Mouse (Mus musculus): ENCODE data around the gene Plpp3. TPM values are rescaled to one million over a fixed set of nuclear protein-coding genes. Genes with fewer than 3 reads are reported as not detected.

Plpp3 gene
- polyA plus RNA-seq, 1 experiment from 2014 or later: 6.5 TPM

DNA sequence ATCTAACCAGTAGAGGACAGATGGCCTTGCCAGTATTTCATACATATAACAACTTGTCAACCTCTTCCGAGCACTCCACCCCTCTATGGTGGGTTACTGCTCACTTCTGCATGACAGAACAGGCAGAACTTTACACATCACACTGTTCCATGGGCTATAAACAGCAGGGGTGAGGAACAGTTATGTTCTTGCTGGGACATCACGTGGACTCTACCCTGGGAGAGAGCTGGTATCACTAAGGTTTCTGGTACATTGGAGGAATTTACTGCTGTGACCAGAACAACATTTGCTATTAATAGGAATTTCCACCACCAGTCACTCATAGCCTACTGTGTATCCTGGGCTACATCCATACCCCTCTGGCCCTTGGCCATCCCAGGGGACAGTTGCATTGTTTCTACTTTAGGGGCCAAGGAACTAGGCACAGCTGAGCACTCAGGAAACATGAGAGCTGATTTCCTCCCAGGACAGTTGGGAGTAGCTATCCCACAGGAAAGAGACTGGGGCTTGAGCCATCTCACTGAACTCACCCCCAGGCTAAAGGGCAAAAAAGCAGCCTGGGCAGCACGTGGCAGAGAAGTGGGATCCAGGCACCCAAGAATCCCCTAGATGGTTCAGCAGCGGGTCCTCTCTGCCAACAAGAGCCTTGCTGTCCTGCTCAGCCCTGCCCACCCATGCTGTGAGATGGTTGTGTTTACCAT, 23.6 kb upstream of the Plpp3 start:
- 92% methylated on average over 4 of the region's 4 CpGs for whole genome bisulfite sequencing (ENCODE audit: missing documents)
- Histone ChIP-seq H3K79me2 (ENCODE audit: inconsistent target) (no peaks in the 10 kb centered on the region), H3K27ac (no peak overlapping the region), H3K36me3 (ENCODE audit: inconsistent target) (no peaks in the 10 kb centered on the region), H3K4me3 (ENCODE audit: inconsistent target) (no peak overlapping the region)

DNA sequence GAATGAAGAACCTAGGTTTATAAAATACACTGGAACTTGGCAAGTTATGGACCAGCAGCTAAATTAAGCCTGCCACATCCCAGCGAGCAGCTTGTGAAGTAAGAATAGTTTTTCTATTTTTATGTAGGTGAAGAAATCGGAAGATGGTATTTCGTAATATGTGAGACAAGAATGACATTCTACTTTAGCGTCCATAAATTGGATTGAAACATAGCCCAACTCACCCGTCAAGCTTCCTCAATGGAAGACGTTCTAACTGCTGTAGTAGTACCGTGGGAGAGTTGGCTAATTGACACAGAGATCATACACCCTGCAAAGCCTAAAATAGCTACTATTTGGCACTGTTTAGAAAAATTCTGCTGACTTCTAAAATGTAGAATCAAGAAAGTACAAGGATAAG, 7.7 kb upstream of the Plpp3 start:
- Histone ChIP-seq H3K4me3 (ENCODE audit: inconsistent target) (no peak overlapping the region), H3K79me2 (ENCODE audit: inconsistent target) (no peaks in the 10 kb centered on the region), H3K27ac (no peak overlapping the region), H3K36me3 (ENCODE audit: inconsistent target) (no peaks in the 10 kb centered on the region)
- WGBS (ENCODE audit: missing documents): 3% methylated on average over 7 of the region's 7 CpGs

DNA sequence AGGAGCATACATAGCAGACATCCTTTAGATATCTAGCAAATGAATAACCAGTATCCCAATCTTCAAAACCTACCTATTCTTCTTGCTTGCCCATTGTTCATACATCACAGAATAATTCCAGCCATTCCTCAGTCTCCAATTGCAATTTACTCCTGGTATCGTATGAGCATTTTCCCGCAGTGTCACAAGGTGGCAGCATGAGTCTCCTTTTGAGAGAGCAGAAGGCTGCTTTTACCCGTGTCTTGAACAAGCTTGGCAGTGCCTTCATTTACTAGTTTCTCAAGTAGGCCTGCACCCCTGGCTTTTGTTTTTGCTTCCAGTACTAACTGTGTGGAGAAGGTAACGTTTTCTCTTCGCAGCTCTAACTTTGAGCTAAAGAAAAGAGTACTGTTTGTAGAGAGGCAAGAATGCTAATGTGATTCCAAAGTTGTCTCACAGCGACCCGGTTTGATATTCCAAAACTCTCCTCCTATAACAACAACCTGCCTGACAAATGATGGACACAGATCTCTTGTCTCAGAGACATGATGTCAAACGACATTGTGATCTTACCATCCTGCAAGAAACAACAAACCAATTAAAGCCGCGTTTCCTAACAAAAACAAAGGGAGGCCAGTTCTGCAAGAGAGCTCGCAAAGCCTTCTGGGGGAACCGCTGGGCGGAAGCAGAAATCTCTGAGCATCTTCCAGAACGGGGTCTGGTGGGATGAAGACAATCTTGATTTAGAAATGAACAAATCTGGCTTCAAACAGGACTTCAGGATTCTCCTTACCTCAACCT, 5.0 kb upstream of the Plpp3 start:
- no peaks in the 10 kb centered on the region for H3K36me3 ChIP-seq (ENCODE audit: inconsistent target)
- no peak overlapping the region for H3K4me3 ChIP-seq (ENCODE audit: inconsistent target)
- H3K79me2 ChIP-seq (ENCODE audit: inconsistent target): no peaks in the 10 kb centered on the region
- WGBS (ENCODE audit: missing documents): 52% methylated on average over 14 of the region's 14 CpGs
- H3K27ac ChIP-seq: no peak overlapping the region

DNA sequence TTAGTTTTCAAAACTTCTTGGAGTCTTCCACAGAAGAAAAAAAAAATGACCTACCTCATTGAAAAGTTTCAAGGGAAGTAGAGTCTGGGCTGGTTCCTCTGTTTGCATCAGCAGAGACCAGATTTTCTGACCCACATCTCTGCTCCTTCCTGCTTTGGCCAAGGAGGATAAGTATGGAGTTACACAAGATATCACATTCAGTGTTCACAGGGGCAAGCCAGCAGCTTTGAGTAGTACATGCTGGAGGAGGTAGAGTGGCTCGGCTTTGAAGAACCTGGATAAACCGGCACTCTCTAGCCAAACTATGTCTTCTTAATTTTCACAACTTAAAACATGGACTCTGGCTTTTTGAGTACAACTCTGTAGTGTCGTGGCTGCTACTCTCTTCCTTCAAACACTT, 3.9 kb upstream of the Plpp3 start:
- Histone ChIP-seq H3K27ac (no peak overlapping the region), H3K4me3 (ENCODE audit: inconsistent target) (no peak overlapping the region), H3K79me2 (ENCODE audit: inconsistent target) (no peaks in the 10 kb centered on the region), H3K36me3 (ENCODE audit: inconsistent target) (no peaks in the 10 kb centered on the region)
- WGBS (ENCODE audit: missing documents): 89% methylated on average over 2 of the region's 3 CpGs

DNA sequence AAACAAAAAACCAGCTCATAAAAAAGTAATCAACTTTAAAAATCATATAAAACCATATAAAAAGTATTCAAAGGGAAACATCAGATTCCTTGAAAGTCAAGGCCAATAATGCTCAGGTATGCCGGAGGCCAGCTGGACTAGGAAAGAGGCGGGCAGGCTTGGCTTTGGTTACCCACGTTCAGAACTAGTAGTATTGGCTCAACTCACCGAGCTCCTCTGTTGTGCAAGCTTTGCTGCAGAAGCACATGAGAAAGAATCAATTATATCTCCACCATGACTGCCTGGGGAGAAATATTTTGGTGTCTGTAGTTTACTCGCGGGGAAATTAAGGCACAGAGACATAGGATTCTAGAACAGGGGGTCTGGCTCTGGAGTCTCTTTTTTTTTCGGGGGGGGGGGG, 866 bp upstream of the Plpp3 start:
- H3K27ac ChIP-seq: no peak overlapping the region
- 78% methylated on average over 6 of the region's 7 CpGs for WGBS (ENCODE audit: missing documents)
- H3K4me3 ChIP-seq (ENCODE audit: inconsistent target): no peak overlapping the region
- H3K79me2 ChIP-seq (ENCODE audit: inconsistent target): no peaks in the 10 kb centered on the region
- no peaks in the 10 kb centered on the region for H3K36me3 ChIP-seq (ENCODE audit: inconsistent target)

DNA sequence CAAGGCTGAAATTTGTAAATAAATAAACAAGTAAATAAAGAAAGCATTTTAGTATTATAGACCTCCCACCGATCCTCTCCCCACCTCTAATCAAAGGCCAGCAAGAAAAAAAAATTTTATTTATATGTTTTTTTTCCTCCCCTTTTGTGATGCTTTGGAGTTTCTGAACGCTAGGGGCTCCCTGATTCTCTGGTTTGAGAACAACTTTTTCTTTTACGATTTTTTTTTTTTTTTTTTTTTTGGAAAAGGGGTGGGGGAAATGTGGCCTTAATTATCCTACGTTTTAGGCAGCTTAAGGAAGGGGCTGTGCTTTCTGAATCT, 232 bp upstream of the Plpp3 start:
- Histone ChIP-seq H3K27ac (no peak overlapping the region), H3K36me3 (ENCODE audit: inconsistent target) (no peaks in the 10 kb centered on the region), H3K79me2 (ENCODE audit: inconsistent target) (no peaks in the 10 kb centered on the region), H3K4me3 (ENCODE audit: inconsistent target) (peak overlapping the region; percentile 30)
- WGBS (ENCODE audit: missing documents): 0% methylated on average over 3 of the region's 4 CpGs

DNA sequence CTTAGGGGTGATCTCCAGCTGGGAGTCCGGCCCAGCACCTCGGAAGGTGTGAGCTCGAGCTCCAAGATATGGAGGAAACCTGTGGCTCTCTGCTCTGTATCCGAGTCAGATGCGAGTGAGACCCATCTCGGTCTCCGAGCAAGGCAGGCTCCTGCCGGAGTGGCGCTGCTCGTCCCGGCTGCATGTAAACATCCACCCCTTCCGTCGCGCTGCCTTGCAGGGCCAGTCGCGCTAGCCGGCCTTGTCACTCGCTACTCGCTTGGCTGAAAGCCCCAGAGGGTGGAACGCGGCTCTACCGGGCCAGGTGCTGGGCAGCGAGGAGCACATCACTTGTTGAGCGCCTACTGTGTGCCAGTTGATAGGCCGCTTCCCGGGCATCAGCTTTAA, 1.0 kb downstream of the Plpp3 start:
- Histone ChIP-seq H3K4me3 (ENCODE audit: inconsistent target) (peak overlapping the region; percentile 23), H3K79me2 (ENCODE audit: inconsistent target) (no peaks in the 10 kb centered on the region), H3K36me3 (ENCODE audit: inconsistent target) (no peaks in the 10 kb centered on the region), H3K27ac (no peak overlapping the region)
- 1% methylated on average over 26 of the region's 26 CpGs for WGBS (ENCODE audit: missing documents)

DNA sequence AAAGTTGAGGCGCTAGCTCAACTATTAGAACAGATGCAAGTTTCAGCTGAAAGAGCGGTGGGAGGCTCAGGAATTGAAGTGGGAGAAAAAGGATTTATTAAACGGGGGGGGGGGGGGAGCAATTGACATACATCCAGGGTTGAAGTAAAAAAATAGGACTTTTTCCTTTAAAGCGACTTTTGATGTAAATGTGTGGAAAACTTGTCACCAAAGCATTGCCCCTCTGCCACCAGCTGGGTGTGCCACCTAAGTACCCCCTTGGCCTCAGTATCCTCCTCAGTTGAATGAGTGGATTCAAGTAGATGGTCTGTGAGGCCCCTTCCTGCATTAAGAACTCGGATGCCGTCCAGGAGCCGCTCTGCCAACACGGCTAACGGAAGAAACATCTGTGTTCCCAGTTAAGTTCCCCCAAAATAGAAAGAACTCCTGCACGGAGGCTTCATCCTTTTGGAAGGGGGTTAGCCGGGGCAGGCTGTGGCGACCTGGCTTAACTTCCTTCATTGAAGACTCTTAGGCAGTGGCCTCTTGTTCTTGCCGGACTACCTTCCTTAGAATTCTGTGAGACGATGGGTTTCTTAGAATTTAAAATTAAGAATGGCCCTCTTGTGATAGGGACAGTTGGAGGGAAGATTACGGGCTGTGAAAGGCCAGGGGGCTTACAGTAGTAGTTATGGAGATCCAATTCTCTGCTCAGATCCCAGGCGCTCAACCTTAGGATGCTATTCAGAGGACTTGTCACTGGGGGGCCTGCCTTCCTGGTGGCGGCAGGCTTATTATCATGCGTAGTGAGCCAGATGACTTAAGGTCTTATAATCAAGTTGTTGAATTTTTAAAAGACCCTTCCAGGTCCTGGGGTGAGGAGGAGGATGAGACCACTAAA, 1.7 kb downstream of the Plpp3 start:
- no peak overlapping the region for H3K27ac ChIP-seq
- whole genome bisulfite sequencing (ENCODE audit: missing documents): 57% methylated on average over 17 of the region's 18 CpGs

DNA sequence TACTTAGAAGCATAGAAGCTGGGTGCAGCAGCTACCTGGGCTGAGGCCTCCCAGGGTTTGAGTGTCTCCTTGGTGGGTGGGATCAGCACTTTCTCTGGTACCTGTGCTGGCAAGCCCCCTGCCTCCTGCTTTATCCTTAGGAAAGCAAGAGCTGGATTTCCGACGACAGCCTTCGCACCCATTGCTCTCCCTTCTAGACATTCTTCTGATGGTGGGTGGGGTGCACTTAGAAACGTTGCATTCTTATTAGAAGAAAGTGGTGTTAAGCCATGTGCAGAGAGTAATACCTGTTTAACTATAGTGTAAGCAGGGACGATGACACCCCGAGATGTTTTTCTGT, 2.4 kb downstream of the Plpp3 start:
- Histone ChIP-seq H3K36me3 (ENCODE audit: inconsistent target) (no peaks in the 10 kb centered on the region), H3K79me2 (ENCODE audit: inconsistent target) (no peaks in the 10 kb centered on the region), H3K4me3 (ENCODE audit: inconsistent target) (no peak overlapping the region), H3K27ac (no peak overlapping the region)
- 91% methylated on average over 6 of the region's 6 CpGs for WGBS (ENCODE audit: missing documents)

More for the DNA sequence above, 1.7 kb downstream of the Plpp3 start:
- Histone ChIP-seq H3K4me3 (ENCODE audit: inconsistent target) (peak overlapping the region; percentile 23; the same call in 1 of the 2 replicates), H3K79me2 (ENCODE audit: inconsistent target) (no peaks in the 10 kb centered on the region), H3K36me3 (ENCODE audit: inconsistent target) (no peaks in the 10 kb centered on the region)

DNA sequence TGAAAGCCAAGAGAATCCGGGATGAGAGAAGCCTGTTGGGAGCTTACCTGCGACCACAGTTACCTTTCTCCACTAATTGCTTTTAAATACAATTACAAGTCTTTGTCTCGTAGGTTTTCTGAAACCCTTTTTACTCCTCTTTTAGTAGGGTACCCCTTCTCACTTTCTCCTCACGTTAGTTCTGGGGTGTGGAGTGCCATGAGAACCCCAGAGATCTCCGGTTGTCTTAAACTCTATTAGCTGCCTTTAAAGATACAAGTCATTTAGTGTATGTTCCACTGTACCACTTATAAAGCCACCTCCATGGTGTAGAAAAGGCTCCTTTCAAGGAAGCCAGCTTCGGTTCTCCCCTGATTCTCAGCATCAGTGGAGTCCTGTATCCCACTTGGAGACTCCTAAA, 3.3 kb downstream of the Plpp3 start:
- H3K36me3 ChIP-seq (ENCODE audit: inconsistent target): no peaks in the 10 kb centered on the region
- 93% methylated on average over 6 of the region's 6 CpGs for WGBS (ENCODE audit: missing documents)
- H3K4me3 ChIP-seq (ENCODE audit: inconsistent target): no peak overlapping the region
- H3K79me2 ChIP-seq (ENCODE audit: inconsistent target): no peaks in the 10 kb centered on the region
- no peak overlapping the region for H3K27ac ChIP-seq

DNA sequence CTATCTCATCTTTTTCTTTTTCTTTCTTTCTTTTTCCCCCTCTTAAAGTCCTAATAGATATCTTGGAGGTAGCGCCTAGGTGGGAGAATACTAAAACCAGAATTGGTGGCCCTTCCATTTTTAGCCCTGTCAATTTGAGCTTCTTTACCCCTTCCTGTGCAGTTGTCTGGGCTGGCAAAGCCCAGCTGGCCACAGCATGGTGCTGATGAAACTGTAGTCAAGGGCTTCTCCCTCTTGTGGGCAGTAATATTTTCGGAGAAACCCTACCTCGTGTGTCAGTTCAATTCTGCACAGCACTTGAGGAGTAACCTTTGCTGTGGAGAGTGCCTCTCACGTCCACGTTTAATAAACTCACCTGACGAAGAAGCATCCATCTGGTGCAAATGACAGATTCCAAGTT, 4.9 kb downstream of the Plpp3 start:
- H3K79me2 ChIP-seq (ENCODE audit: inconsistent target): no peaks in the 10 kb centered on the region
- WGBS (ENCODE audit: missing documents): 70% methylated on average over 6 of the region's 6 CpGs
- H3K36me3 ChIP-seq (ENCODE audit: inconsistent target): no peaks in the 10 kb centered on the region
- no peak overlapping the region for H3K4me3 ChIP-seq (ENCODE audit: inconsistent target)
- no peak overlapping the region for H3K27ac ChIP-seq

DNA sequence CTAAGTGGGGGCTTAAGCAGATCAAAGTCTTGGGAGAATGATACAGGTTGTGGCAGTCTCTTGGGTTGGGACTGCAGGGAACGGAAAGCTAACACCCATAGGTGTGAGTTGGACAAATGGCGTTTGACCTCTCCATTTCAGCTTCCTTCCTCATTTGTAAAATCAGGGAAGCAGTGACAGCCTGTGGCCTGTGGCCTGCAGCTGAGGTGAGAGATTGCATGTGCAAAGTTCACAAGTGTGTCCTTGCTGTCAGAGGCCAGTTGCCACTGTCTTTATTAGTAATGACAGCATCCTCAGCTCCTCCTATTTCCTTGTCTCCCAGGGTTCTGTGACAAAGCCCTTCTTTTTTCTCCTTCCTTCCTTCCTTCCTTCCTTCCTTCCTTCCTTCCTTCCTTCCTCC, 5.5 kb downstream of the Plpp3 start:
- Histone ChIP-seq H3K4me3 (ENCODE audit: inconsistent target) (no peak overlapping the region), H3K79me2 (ENCODE audit: inconsistent target) (no peaks in the 10 kb centered on the region), H3K27ac (no peak overlapping the region), H3K36me3 (ENCODE audit: inconsistent target) (no peaks in the 10 kb centered on the region)
- 3% methylated on average over 2 of the region's 2 CpGs for WGBS (ENCODE audit: missing documents)

DNA sequence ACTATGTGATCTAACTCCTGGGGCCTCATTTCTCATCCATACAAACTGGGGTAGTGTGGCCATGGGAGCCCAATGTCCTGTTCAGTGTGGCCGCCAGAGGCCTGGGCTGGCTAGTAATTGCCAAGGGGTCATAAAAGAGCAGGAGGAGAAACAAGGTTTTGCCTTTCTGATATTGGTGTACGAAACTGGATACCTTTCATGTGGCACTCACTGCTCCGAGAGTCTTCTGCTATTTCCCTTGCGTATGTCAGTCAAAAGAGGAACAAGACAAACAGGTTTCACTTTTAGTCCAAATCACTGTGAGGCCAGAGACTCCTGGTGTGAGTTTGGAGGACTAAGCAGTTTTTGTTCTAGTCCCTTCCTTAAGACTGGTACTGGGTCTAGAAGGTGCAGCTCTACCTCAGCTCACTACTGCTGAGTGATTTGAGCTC, 6.8 kb downstream of the Plpp3 start:
- 15% methylated on average over 4 of the region's 4 CpGs for WGBS (ENCODE audit: missing documents)
- no peaks in the 10 kb centered on the region for H3K36me3 ChIP-seq (ENCODE audit: inconsistent target)
- H3K27ac ChIP-seq: no peak overlapping the region

DNA sequence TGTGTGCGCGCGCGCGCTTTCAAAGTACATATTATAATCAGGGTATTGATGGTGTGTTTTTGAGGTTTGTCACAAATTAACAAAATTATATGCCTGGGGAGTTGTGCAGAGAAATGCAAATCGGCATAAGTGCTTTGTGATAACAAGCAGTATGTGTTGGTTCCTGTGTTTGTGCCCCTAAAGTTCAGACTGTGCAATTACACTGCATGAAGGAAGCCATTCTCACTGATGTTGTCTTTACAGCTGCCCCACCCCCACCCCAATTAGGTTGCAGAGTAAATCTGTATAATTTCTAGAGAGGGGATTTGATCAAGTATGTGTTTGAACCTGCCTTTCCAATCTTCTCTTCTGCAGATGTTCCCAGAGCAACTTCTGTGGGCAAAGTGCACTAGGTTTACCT, 7.8 kb downstream of the Plpp3 start:
- H3K27ac ChIP-seq: no peak overlapping the region
- no peaks in the 10 kb centered on the region for H3K36me3 ChIP-seq (ENCODE audit: inconsistent target)
- 95% methylated on average over 6 of the region's 6 CpGs for WGBS (ENCODE audit: missing documents)
- no peak overlapping the region for H3K4me3 ChIP-seq (ENCODE audit: inconsistent target)
- no peaks in the 10 kb centered on the region for H3K79me2 ChIP-seq (ENCODE audit: inconsistent target)

More for the DNA sequence above, 6.8 kb downstream of the Plpp3 start:
- Histone ChIP-seq H3K4me3 (ENCODE audit: inconsistent target) (no peak overlapping the region), H3K79me2 (ENCODE audit: inconsistent target) (no peaks in the 10 kb centered on the region)

DNA sequence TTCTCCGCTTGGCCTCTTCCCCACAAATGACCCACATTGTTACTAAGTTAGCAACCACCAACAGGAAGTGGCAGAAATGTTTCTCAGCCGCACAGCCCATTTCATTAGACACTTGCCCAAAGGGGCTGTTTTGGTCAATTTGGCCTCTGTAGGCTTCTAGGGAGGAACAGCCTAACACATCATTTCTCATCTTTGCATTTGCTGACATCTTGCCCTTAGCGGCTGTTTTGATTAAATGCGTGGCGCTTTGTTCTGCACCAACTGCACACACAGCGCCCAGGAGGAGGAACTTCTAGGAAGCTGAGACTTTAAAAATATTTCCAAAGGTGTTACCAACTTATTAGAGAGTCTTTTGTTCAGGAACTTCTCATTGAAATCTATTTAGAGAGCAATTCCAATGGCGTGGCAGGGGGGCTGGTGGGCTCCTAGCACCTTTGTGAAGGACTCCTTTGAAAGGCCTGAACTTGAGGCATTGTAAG, 12.0 kb downstream of the Plpp3 start:
- Histone ChIP-seq H3K27ac (no peak overlapping the region), H3K79me2 (ENCODE audit: inconsistent target) (no peaks in the 10 kb centered on the region), H3K36me3 (ENCODE audit: inconsistent target) (no peaks in the 10 kb centered on the region), H3K4me3 (ENCODE audit: inconsistent target) (no peak overlapping the region)
- WGBS (ENCODE audit: missing documents): 19% methylated on average over 7 of the region's 7 CpGs
